Mouse (Mus musculus) embryonic facial prominence, embryonic 11.5 days (tissue): ENCODE results near the gene Gm21970. TPM values are rescaled to one million over a fixed set of nuclear protein-coding genes. Genes with fewer than 3 reads are reported as not detected.
"Not testable (repeated sequence)": the region's sequence is repeated elsewhere in the genome, so short reads cannot be mapped to it uniquely, and the experiment has no call there.

ENCODE experiments used
- ATAC-seq: fragments of 200-750 bp; cut with Nextera tagmentation; replicated peaks from 2 replicates; pipeline ENCODE4 v1.8.0; 2017; ENCODE audit warnings: low read depth; ENCODE audit not compliant: insufficient number of reproducible peaks, low FRiP score, low TSS enrichment
- DNase-seq: peaks from one replicate; pipeline ENCODE4 v3.0.0-alpha.2; 2015; ENCODE audit warnings: low spot score
- H3K27ac ChIP-seq: fragments of 300-500 bp; sonication (generic); replicated peaks from 2 replicates; pipeline ENCODE4 v1.5.1; 2014; ENCODE audit warnings: mild to moderate bottlenecking, low read depth, low read length, control low read depth
- H3K27me3 ChIP-seq: fragments of 300-500 bp; sonication (generic); 2 replicates; pipeline ENCODE4 v1.6.1; 2014; ENCODE audit warnings: mild to moderate bottlenecking, low read length, moderate library complexity, mixed read lengths; ENCODE audit not compliant: control insufficient read depth, insufficient read depth
- H3K36me3 ChIP-seq: fragments of 300-500 bp; sonication (generic); replicated peaks from 2 replicates; pipeline ENCODE4 v1.6.1; 2014; ENCODE audit warnings: low read depth, mild to moderate bottlenecking, low read length, moderate library complexity, mixed read lengths; ENCODE audit not compliant: control insufficient read depth, insufficient read depth
- H3K4me1 ChIP-seq: fragments of 300-500 bp; sonication (generic); 2 replicates; pipeline ENCODE4 v1.6.1; 2014; ENCODE audit warnings: low read length, mixed read lengths; ENCODE audit not compliant: control insufficient read depth, insufficient read depth
- H3K4me2 ChIP-seq: fragments of 300-500 bp; sonication (generic); 2 replicates; pipeline ENCODE4 v1.6.1; 2014; ENCODE audit warnings: low read depth, mild to moderate bottlenecking, control low read depth, low read length, moderate library complexity
- H3K4me3 ChIP-seq: fragments of 300-500 bp; sonication (generic); 2 replicates; pipeline ENCODE4 v1.5.1; 2014; ENCODE audit warnings: low read depth, low read length, control low read depth
- H3K9ac ChIP-seq: fragments of 300-500 bp; sonication (generic); replicated peaks from 2 replicates; pipeline ENCODE4 v1.6.1; 2014; ENCODE audit warnings: mild to moderate bottlenecking, control low read depth, low read length
- H3K9me3 ChIP-seq: fragments of 300-500 bp; sonication (generic); replicated peaks from 2 replicates; pipeline ENCODE4 v1.6.1; 2016; ENCODE audit warnings: mild to moderate bottlenecking, low read length, inconsistent platforms, mixed read lengths; ENCODE audit not compliant: control insufficient read depth
- WGBS: fragments of 180-500 bp; shearing (Covaris S2); extraction: QIAGEN DNeasy Blood & Tissue Kit; methylation state at CpG from one replicate; pipeline ENCODE4 v1.1.7; 2014; 5-methylcytosine and 5-hydroxymethylcytosine counted together
- polyA plus RNA-seq: library from polyadenylated mRNA; unstranded; fragments of >200 nt; fragmentation: Nextera tagmentation; extraction: Ambion mirVana; gene quantifications from 2 replicates; pipeline ENCODE4 v1.2.1, GENCODE M21; 2014

Gene Gm21970
- polyA plus RNA-seq, 1 experiment from 2014 or later = not detected

DNA sequence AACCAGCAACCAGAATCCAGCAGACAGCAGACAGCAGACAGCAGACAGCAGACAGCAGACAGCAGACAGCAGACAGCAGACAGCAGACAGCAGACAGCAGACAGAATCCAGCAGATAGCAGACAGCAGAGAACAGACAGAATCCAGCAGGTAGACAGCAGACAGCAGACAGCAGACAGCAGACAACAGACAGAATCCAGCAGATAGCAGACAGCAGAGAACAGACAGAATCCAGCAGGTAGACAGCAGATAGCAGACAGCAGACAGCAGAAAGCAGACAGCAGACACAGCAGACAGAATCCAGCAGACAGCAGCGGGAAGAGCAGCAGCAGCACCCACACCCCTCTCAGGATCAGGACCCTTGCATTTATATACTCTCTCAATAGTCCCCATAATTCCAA lies 47.1 kb downstream of the Gm21970 start:
- not testable (repeated sequence) for H3K4me3 ChIP-seq, H3K27ac ChIP-seq, ATAC-seq, H3K36me3 ChIP-seq, H3K9me3 ChIP-seq, H3K27me3 ChIP-seq, H3K4me2 ChIP-seq, H3K4me1 ChIP-seq, DNase-seq, H3K9ac ChIP-seq
- WGBS = 73% methylated on average over 1 of the region's 1 CpGs

DNA sequence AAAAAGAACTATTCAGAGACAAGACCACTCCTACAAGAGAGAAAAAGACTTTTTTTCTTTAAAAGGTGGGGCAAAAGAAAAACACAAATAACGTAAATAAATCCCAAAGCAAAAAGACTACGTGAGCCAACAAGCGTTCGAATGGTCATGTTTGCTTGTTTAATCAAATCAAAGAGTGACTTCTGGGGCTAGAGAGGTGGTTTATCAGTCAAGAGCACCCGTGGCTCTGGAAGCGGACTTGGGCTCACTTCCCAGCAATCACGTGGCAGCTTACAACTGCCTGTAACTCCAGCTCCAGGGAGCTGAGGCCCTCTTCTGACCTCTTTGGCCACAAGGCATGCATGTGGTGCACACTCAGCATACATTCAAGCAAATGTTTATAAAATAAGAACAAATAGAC lies 49.8 kb downstream of the Gm21970 start:
- Histone ChIP-seq H3K4me2 (no peak overlapping the region), H3K27me3 (no peaks in the 10 kb centered on the region), H3K4me3 (no peak overlapping the region), H3K9me3 (no peaks in the 10 kb centered on the region), H3K27ac (no peak overlapping the region), H3K36me3 (no peaks in the 10 kb centered on the region), H3K9ac (no peak overlapping the region), H3K4me1 (peaks cover under 1% of the 10 kb centered on the region; the same call in 1 of the 2 replicates)
- no peak for DNase-seq
- no peak for ATAC-seq
- WGBS = 59% methylated on average over 7 of the region's 7 CpGs

DNA sequence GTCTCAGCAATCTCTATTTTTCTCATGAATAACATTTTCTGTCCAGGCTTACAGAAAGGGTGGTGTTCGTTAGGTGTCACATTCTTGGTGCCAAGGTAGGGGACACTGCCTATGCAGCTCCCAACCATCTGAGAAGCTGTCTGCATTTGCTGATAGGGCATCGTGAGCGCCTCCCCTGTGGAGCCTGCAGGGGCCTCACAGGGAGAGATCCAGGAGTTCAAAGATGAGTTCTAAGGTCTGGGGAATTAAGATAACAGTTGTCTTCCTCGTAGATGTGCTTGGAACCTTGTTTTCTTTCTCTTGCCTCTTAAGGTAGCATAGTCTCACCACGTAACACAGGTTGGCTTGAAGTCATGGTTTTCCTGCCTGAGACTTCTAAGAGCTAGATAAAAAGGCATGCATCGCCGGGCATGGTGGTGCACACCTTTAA lies 50.3 kb downstream of the Gm21970 start:
- 83% methylated on average over 7 of the region's 7 CpGs for WGBS
- Histone ChIP-seq H3K9me3 (no peaks in the 10 kb centered on the region), H3K9ac (no peak overlapping the region), H3K4me1 (peaks cover 2% of the 10 kb centered on the region; the same call in 1 of the 2 replicates), H3K36me3 (no peaks in the 10 kb centered on the region), H3K27me3 (no peaks in the 10 kb centered on the region), H3K4me3 (no peak overlapping the region), H3K27ac (no peak overlapping the region), H3K4me2 (no peak overlapping the region)
- ATAC-seq (0 out of 2 replicates have a peak, but pooled peaks have one; percentile 44), DNase-seq (no peak)

DNA sequence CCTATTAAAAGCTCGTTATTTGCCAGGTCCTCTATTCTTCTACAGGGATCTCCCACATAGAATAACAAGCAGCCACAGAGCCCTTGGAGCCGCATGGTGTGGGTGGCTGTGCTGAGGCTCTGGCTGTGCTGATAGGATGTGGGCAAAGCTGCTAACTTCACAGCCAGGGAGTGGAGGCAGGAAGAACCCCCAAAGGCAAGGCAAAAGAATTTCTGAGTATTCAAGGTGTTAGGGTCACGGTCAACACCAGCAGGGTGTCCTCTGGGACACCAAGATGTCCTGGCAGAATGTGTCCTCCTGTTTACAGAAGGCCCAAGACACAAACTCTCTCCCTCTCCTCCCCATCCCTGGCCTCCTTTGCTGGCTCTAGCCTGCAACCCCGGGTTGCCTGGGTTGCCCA lies 50.9 kb downstream of the Gm21970 start:
- no peak for DNase-seq
- ATAC-seq = no peak
- Histone ChIP-seq H3K4me1 (peaks cover 2% of the 10 kb centered on the region; the same call in 1 of the 2 replicates), H3K4me2 (no peak overlapping the region), H3K27me3 (no peaks in the 10 kb centered on the region), H3K4me3 (no peak overlapping the region), H3K27ac (no peak overlapping the region), H3K9me3 (no peaks in the 10 kb centered on the region), H3K36me3 (no peaks in the 10 kb centered on the region), H3K9ac (no peak overlapping the region)
- 61% methylated on average over 4 of the region's 4 CpGs for WGBS

DNA sequence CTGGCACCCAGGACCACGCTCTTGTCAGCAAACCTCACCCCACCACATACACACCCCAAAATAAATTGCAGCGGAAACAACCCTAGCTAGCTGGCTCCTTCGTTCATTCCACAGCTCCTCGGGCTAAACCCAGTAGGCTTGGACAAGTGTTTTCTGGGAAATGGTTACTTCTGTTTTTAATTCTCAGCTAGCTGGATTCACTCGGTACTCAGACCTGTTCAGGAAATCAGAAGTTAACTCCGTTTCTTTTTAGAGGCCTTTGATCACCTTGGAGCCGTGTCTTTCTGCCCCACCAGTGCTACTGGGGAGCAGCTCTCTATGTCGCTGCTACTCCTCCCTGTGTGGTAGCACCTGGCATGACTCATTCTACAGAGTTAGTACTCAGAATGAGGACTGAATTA lies 51.7 kb downstream of the Gm21970 start:
- Histone ChIP-seq H3K36me3 (no peaks in the 10 kb centered on the region), H3K27me3 (no peaks in the 10 kb centered on the region), H3K9me3 (no peaks in the 10 kb centered on the region), H3K4me1 (peaks cover 2% of the 10 kb centered on the region; the same call in 1 of the 2 replicates), H3K4me3 (no peak overlapping the region), H3K27ac (no peak overlapping the region), H3K9ac (no peak overlapping the region), H3K4me2 (no peak overlapping the region)
- WGBS = 59% methylated on average over 8 of the region's 8 CpGs
- ATAC-seq = no peak
- no peak for DNase-seq

DNA sequence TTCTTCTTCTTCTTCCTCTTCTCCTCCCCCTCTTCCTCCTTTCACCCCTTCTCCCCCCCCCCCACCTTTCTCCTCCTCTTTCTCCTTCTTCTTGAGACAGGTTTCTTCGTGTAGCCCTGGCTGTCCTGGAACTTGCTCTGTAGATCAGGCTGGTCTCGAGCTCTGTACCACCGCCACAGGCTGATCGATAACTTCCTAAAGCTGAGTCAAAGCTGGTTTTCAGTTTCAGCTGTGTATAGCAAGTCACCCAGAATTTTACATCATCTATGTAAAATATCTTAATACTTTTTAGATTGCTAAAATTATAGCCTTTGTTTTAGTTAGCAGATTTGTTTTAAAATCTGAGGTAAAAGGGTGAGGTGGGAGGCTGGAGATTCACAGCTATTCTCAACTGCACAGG lies 53.3 kb downstream of the Gm21970 start:
- DNase-seq (no peak), ATAC-seq (no peak)
- no peaks in the 10 kb centered on the region for H3K36me3 ChIP-seq
- H3K9me3 ChIP-seq = no peaks in the 10 kb centered on the region
- 82% methylated on average over 4 of the region's 4 CpGs for WGBS
- H3K4me1 ChIP-seq = peaks cover 2% of the 10 kb centered on the region; the same call in 1 of the 2 replicates
- H3K4me3 ChIP-seq = no peak overlapping the region
- H3K27ac ChIP-seq = no peak overlapping the region
- H3K27me3 ChIP-seq = no peaks in the 10 kb centered on the region
- H3K4me2 ChIP-seq = no peak overlapping the region
- no peak overlapping the region for H3K9ac ChIP-seq

DNA sequence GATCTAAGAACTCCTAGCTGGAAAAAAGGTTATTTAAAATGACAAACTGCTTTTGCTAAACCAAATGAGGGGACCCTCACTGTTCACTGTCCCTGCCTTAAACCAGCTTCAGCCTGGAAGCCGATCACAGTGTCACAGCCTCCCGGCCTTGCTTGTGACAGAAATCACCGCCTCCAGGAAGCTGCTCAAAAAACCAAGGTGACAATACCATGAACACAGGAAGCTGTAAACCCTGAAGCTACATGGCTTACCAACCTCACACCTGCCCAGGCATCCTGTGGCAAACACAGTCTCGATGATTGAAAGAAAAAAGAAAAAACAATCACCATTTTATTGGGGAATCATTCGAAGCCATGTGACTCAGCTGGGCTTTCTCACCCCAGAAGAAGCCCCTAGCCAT lies 54.0 kb downstream of the Gm21970 start:
- Histone ChIP-seq H3K9ac (no peak overlapping the region), H3K27me3 (no peaks in the 10 kb centered on the region), H3K27ac (no peak overlapping the region), H3K4me1 (peaks cover 2% of the 10 kb centered on the region; the same call in 1 of the 2 replicates), H3K36me3 (no peaks in the 10 kb centered on the region), H3K4me3 (no peak overlapping the region), H3K4me2 (no peak overlapping the region), H3K9me3 (no peaks in the 10 kb centered on the region)
- DNase-seq (no peak), ATAC-seq (no peak)
- 80% methylated on average over 5 of the region's 5 CpGs for WGBS

DNA sequence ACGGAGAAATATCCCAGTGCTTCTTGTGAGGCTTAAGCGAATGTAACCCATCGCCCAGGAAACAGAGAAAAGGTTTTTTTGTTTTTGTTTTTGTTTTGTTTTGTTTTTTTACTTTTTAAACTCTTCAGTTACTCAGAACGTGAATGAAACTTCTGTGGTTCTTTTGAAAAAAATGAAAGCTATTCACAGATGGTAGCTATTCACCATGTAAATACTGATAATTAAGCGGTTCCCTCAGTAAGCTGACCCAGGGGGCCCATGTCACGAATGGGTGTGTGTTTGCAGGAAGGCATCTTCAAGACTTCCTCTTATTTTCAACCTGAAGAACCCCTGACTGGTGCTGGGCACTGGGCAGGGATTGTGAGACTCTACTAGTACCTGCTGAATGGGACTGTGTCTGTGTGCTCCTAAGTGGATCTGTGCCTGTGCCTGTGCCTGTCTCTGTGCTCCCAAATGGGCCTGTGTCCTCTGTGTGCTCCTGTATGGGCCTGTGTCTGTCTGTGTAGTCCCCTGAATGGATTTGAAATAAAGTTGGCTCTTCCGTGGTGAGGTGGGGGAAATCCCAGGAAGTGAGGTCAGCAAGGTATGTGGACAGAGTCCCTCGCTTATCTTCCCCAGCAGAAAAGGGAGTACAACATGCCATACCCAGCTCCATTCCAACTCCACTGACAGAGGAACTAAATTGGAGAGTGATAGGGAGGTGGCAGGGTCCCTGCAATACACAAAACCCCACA lies 55.4 kb downstream of the Gm21970 start:
- H3K4me1 ChIP-seq = peaks cover 2% of the 10 kb centered on the region; the same call in 1 of the 2 replicates
- ATAC-seq (no peak), DNase-seq (no peak)
- no peaks in the 10 kb centered on the region for H3K27me3 ChIP-seq
- no peaks in the 10 kb centered on the region for H3K36me3 ChIP-seq
- H3K4me3 ChIP-seq = no peak overlapping the region
- no peaks in the 10 kb centered on the region for H3K9me3 ChIP-seq
- no peak overlapping the region for H3K9ac ChIP-seq
- H3K27ac ChIP-seq = no peak overlapping the region
- H3K4me2 ChIP-seq = no peak overlapping the region
- WGBS = 58% methylated on average over 8 of the region's 8 CpGs
